Mouse (Mus musculus): ENCODE results near the gene Hist1h1c.
"Not testable (repeated sequence)": the region's sequence is repeated elsewhere in the genome, so short reads cannot be mapped to it uniquely, and the experiment has no call there.

Gene Hist1h1c

DNA sequence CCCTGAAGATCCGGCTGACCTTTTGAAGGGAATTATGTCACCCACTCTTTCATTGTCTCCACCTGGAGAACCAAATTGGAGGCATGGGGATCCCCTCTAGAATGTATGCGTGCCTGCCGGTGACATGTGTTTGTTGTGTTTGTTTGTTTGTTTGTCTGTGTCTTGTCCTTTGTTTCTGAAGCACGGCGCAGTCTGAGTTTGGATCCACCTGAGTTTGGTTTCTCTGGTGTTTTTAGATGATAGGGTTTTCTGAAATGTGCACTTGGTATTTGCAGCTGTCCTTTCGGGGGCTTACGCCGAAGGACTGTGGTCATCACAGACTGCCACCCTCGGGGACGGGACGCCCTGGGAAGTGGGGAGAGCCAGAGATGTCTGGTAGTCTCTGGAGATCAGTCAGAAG, 21.4 kb upstream of the Hist1h1c start:
- no peak for DNase-seq

DNA sequence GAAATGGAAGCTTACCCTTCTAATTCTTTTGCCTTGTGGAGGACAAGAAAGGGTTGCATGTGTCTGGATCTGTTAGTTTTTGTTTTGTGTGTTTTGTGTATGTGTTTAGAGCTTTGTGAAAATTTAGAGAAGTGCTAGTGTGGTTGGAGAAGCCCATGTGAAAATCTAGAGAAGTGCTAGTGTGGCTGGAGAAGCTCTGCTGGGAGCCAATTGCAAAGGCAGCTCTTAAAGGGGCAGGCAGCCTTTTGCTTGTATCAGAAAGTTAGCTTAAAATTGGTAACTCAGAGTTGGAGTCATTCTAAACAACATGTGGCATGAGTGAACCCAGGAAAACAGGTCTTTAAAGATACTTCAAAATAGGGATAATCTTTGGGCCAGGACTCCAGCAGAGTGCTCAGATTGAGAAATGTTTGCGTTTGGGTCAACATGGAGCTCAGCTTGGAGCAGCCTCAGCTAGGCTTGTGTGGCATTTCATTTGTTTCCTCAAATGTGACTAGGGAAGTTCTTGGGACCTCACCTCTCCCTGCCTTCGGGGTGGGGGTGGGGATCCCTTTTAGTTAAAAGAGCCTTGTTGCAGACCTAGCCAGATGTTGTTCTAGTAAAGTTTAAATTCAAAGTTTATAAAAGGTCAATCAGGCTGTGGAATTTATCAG, 20.9 kb upstream of the Hist1h1c start:
- not testable (repeated sequence) for DNase-seq

- DNase-seq = no peak
These were observed 14.4 kb upstream of the Hist1h1c start for GRCm38 (mm10) chr13:23724239-23724638.

DNA sequence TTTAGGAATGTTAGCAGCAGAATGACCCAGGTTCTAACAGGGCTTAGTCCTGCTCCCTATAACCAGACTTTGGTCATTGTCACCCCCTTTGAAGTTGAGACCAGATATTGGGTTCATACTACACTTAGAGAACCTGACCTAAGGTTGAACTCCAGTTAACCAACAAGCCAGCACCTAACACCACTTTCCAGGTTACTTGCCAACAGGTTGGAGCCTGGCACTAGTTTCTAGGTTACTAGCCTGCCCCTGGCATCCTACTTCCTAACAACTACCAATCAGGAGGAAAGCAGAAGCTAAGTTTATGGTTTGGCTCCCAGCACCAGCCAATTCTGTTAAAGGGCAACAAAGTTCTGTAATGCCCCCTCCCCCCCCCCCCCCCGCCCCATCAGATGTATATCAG, 13.4 kb upstream of the Hist1h1c start:
- DNase-seq = no peak

DNA sequence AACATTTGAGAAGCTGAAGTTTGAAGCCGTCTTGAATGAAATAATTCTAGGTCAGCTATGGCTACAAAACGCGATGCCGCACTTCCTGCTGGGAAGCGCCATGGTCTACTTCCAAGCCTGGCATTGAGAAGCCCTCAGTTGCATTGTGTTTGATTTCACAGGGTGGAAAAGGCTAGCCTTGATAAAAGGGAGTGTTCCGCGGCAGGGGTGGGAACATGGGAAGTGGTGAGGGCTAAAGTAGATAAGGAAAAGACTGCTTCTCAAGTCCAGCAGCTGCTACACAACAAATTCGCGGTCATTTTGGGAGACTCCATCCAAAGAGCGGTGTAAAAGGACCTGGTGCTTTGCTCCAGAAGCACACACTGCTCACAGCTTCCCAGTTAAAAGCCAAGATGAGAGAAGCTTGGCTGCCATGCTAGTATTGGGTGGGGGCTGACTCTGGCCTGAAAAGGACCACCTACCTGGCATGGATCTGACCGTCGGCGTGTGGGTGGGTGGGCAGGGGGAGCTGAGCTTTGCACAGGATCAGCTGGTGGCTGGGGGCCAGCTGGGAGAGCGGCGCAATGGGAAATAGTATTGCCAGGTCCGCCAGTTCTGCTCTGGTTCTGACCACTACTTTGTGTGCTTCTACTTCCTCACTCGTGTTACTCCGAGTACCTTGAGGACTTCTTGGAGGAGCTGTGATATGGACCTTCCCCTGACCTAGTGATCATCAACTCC, 10.0 kb upstream of the Hist1h1c start:
- no peak for DNase-seq

GRCm38 (mm10) chr13:23729192-23729525, 9.4 kb upstream of the Hist1h1c start:
- DNase-seq = no peak

GRCm38 (mm10) chr13:23729706-23730105, 8.9 kb upstream of the Hist1h1c start:
- no peak for DNase-seq

GRCm38 (mm10) chr13:23730479-23730878, 8.1 kb upstream of the Hist1h1c start:
- DNase-seq = peak; percentile 81

DNA sequence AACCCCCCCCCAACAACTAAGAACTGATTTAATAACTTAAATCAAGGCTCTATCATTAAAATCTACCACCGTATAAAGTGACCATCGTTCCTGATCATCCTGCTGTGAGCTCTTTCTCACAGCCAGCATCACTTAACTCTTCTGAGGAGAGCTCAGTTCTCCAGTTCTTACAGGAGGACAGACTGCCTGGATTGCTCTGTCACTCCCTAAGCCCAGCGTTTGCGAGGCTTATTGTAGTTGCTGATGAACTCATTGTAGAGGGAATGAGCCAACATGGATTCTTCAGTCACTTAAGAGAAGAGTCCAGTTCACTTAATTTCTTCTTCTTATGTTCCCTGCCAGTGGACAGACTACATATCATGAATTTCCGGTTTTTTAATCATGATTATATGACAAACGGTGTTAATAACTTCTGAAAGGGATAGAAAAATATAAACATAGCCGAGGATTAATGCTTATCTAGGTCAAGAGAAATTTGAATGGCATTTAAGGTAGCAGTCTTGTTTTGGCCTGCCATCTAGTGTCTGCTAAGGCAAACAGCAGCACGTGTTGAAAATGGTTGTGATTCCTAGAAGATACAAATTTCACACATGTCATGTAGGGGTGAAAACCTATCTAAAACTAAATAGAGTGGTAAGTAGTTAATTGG, 6.3 kb upstream of the Hist1h1c start:
- peak; percentile 53 for DNase-seq

GRCm38 (mm10) chr13:23737091-23737490, 1.5 kb upstream of the Hist1h1c start:
- no peak for DNase-seq

GRCm38 (mm10) chr13:23738041-23738440, 567 bp upstream of the Hist1h1c start:
- DNase-seq = no peak

DNA sequence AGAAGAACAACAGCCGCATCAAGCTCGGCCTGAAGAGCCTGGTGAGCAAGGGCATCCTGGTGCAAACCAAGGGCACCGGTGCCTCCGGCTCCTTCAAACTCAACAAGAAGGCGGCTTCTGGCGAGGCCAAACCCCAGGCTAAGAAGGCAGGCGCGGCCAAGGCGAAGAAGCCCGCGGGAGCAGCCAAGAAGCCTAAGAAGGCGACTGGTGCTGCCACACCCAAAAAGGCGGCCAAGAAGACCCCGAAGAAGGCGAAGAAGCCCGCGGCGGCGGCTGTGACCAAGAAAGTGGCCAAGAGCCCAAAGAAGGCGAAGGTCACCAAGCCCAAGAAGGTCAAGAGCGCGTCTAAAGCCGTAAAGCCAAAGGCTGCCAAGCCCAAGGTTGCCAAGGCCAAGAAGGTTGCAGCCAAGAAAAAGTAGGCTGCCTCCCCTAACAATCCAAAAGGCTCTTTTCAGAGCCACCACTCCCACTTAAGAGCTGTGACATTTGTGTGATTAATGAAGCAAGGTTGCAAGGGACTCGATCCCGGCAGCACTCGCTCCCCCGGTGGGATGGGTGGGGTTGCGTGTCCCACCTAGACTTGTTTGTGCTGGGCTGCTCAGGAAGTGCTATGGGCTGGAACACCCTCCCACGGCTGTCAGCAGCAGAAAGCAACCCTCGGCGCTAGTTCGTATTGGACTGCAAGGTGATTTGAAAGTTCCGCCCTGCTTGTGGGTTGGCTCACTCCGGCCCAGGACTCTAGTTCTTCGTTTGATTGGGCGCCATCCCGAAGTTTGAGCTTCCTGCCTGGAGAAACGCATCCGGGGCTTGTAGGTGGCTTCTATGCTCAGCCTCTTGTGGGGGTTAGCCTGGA, 687 bp downstream of the Hist1h1c start:
- peak; percentile 96 for DNase-seq

GRCm38 (mm10) chr13:23739922-23740252, 1.3 kb downstream of the Hist1h1c start:
- DNase-seq = no peak

DNA sequence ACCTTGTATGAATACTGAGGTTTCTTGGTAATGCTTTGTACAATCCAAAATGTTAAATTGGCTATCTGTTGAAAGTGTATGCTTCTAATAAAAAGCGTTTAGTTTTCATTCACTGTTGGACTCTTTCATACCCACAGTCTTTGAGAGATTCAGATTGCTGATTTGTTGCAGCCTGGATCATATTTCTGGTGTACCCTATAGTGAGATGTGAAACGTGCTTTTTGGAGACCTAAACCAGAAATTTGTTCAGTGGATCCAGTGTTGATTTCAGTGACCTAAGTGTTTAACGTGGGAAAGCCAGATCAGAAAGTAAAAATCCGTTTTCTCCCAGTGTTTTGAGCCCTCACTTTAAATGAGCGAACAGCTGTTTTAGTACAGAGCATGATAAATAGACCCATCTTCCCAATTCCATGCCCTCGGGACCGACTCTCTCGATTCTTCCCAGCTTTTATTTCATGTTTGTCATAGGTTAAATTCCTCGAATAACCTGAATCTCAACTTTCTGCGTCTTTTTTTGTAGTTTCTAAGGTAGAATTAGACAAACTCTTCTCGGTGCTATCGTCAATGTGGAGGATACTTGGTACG, 1.7 kb downstream of the Hist1h1c start:
- no peak for DNase-seq

DNA sequence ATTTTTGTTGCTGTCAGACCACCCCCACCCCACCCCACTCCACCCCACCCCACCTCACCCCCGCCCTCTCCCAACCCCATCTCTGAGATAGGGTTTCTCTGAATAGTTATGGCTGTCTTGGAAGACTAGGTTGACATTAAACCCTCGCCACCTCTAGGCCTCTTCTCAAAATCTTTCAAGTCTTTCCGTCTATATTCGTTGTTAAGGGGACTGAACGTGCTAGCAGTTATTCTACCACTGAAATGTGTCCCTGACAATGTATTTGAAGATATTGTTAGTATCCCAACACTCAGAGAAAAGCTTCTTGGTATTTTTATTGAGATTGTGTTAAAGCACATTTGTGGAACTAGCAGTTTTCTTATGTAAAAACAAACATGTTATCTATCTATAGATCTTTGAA, 2.3 kb downstream of the Hist1h1c start:
- no peak for DNase-seq

DNA sequence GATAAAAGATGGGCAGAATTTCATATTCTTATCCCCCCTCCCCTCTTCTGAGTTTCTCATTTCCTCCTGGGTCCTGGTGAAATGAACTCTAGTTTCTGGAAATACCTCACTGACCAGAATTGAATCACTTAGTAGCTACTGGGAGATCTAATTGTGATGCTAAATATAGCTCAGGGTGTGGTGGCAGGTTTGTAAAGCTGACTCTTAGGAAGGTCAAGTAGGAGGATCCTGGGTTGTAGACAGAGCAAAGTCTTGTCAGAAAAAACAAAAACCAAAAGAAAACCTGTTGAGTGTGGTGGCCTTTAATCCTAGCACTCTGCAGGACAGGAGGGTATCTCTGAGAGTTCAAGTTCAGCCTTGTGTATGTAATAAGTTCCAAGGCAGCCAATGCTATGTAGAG, 3.4 kb downstream of the Hist1h1c start:
- no peak for DNase-seq

- no peak for DNase-seq
These were observed 4.6 kb downstream of the Hist1h1c start for GRCm38 (mm10) chr13:23743215-23743614.

GRCm38 (mm10) chr13:23743963-23744362, 5.4 kb downstream of the Hist1h1c start:
- DNase-seq = no peak

DNA sequence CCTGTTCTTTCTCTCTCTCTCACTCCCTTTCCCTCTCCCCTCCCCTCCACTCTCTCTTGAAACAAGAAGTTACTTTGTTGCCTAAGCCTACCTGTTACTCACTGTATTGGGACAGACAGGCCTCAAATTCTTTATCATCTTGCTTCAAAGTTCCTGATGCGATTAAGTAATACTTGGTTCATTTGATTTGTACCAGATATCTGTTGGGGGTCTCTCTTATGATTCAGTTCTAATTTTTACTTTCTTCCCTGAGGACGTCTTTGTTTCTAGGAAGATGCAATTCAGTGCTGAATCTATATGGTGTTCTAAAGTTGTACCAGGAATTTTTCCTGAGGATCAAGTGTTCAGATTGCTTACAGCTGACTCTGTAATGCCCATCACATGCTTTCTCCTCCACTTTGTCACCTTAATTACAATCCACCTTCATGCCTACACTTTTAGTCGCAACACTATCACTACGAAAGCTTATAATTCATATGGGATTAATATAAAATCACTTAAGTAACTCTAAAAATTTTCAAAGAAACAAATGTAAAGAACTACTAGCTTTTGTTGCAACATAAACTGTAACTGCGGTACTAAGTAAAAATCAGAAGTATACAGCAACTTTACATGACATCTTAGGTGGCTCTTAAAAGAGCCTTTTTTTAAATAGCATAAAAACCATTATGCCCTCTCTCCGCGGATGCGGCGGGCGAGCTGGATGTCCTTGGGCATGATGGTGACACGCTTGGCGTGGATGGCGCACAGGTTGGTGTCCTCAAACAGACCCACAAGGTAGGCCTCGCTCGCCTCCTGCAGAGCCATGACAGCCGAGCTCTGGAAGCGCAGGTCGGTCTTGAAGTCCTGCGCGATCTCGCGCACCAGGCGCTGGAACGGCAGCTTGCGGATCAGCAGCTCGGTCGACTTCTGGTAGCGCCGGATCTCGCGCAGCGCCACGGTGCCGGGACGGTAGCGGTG, 6.1 kb downstream of the Hist1h1c start:
- DNase-seq = no peak

DNA sequence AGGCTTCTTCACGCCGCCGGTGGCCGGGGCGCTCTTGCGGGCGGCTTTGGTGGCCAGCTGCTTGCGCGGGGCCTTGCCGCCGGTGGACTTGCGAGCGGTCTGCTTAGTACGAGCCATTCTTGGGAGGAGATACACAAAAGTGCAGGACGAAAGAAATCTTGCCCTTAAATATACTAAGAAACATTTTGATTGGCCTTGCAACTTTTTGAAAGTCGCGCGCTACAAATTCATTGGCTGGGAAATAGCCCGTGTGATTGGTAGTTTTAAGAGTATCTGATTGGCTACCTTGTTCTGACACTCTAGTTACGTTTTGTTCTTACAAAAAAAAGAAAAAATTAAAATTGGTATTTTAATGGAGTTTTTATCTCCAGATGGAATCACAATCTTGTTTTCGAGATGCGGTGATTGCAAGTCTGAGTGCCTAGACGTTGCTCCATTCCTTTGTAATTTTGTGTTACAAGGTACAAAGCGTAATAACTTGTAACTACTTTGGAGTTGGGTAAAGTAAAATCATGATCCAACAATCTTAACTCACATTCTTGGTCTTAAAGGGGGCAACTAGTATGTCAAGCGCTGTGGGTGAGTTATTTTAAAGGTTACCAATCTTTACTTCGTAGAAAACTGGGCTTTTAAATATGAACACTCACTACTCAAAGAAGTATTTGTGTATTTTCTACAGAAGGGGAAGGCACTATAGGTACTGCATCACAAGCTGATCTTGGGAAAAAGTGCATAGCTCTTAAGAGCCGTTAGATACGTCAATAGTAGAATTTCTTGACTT, 7.0 kb downstream of the Hist1h1c start, which contains the start of gene Hist1h3c:
Gene Hist1h3c (minus strand): TSS at position 222 of the 781 bp plus-strand sequence.
- DNase-seq = peak; percentile 91

Measured in kidney, postnatal 14 days (tissue).